Mouse (Mus musculus): Measurements from ENCODE around the gene Irf5.

The Irf5 gene

DNA sequence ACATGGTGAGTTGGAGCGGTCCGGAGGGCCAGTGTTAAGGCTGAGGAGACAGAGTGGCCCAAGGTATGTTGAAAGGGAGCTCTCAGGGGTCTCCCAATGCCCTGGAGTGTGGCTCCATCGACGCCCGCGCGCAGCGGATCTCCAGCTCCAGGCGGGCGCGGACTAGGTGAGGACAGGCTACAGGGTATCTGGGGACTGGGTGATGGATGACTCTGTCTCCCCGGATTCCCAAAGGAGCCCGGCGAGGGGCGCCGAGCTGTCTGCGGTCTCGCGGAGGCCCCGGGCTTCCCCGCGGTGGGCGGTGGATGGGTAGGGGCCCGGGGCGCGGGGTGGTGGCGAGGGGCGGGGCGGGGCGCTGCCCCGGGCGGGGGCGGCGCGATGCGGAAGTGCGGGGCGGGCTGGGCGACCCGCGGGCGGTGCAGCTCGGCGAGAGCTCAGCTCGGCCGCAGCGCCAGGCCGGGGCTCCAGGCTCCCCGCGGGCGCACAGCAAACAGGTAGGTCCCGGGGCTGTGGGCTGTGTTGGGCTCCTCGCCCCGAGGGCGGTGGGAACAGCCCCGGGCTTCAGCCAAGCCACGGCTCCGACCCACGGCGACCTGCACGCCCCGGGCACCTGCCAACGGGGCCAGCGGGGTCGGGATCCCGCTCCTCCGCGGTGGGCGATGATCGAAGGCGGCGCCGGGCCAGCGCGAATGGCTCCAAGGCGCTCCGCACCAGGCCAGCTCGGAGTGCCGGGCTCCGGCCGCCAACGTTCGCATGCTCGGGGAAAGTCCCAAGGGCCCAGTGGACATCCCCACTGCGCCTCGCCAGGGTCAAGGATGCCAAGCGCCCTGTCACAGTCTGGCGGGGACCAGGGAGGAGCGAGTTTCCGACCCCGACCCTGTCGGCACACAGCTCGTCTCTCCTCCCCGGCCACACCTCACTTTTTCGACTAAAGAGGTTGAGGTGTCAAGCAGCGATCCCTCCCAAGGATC is at the start of gene Irf5:
TSS of gene Irf5 (plus strand) at position 345 of the 971 bp plus-strand sequence.
- no peak for DNase-seq (ENCODE audit: low spot score)

DNA sequence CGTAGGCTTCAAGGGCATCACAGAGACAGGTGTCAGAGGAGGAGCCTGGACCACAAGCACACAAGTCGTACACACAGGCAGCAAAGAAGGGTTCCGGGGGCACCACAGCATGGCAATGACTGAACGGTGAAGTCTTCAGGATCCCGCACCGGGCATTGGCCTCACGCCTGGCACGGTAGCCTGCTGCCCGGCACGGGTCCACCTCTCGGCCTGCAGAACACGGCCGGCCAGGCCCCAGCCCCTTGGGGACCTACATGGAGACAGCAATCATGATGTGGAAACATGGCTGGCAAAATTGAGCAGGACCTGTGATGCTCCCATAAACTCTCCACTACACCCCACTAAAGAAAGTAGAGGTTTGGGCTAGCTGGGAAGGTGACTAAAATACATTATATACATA is 43.7 kb upstream of the Irf5 start:
- no peak for DNase-seq (ENCODE audit: low spot score)

DNA sequence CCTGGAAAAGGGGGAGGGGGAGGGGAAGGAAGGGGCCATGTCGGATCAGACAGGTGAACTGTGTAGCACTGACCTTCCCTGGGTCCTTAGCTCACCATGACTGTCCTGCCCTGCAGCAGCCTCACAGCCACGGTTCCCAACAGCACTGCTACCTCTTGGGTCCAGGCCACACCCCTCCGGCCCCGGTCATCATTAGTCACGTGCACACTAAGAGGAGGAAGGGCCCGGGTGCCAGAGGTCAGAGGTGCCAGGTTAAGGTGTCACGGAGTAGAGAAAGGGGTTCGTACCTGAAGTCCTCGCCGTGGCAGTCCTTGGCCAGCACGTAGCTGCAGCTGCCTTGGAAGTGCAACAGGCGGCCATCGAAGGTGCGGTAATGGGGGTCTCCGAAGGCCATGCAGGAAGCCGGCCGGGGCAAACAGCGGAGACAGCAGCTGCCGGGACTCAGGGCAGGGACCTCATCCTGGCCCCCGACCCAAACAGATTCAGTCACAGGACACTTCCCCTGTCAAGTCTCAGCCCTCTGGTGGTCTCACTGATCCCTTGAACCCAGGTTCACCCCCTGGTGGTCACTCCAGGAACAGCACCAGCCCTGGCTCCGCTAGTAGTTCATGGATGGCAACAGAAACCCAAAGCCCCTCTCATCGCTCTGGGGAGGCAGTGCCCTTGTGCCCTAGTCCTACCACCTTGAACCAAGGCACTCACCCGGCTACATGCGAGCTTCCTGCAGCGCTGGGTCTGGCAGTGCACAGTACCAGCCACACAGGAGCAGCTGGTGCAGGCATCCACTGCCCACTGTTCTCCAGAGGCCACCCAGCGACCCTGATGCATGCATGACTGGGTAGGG is 41.5 kb upstream of the Irf5 start:
- peak; percentile 61 for DNase-seq (ENCODE audit: low spot score)

DNA sequence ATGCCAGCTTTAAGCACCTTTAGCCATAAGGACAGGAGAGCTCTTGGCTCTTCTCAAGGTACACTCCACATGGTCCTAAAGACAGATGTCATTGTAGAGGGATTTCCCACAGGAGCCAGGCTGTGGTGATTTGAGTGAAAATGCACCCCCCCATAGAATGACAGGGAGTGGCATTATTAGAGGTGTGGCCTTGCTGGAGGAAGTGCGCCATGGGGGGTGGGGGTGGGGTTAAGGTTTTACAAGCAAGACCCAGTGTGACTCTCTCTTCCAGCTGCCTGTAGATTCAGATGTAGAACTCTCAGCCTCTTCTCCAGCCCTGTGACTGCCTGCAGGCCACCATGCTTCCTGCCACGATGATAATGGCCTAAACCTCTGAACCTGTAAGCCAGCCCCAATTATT is 40.5 kb upstream of the Irf5 start:
- no peak for DNase-seq (ENCODE audit: low spot score)

DNA sequence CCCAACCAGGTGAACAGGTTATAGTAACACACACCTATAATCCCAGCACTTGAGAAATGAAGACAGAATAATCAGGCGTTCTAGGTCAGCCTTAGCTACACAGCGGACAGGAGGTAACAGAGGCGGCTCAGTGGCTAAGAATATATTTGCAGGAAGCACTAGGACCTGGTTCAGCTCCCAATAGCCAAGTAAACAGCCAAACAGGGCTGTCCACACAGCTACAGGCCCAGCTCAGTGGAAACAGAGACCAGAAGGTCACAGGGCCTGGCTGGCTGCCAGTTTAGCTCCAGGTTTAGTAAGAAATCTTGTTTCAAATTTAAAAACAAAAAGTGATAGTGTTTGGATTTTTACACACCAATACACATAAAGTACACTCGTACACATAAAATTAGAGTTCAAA is 32.3 kb upstream of the Irf5 start:
- no peak for DNase-seq (ENCODE audit: low spot score)

DNA sequence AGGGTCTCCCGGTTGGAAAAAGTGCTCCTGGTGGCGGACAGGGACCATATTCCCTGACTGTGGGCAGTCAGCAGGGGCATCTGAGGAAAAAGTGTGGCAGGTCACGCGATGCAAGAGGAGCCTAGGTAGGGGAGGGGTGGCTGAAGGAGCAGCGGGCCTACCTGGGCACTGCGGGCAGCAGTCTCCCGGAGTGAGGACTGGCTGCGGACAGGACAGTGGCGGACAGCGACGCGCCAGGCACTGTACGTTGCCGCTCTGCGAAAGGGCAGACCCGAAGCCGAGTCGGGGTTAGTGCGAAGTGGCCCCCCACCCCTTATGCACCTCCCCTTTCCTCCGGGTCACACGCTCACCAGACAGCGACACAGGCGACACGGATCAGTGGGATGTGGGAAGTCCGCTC is 30.2 kb upstream of the Irf5 start:
- DNase-seq (ENCODE audit: low spot score): no peak

DNA sequence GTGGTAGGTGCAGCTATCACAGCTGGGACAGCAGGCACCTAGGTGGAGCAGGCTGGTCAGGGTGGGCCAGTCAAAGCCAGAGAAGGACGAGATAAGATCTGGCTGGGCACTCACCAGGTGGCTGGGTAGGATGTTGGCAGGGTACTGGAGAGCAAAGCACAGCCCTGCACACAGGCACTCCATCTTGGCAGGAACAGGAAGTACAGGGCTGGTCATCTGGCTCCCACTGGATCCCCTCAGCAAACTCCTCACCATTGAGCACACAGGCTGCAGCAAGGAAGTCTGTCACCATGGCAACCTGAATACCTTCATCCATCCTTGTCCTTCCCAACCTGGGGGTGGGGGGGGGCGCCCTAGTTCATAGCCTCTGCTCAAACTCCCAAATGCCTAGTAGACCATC is 28.6 kb upstream of the Irf5 start:
- DNase-seq (ENCODE audit: low spot score): no peak

DNA sequence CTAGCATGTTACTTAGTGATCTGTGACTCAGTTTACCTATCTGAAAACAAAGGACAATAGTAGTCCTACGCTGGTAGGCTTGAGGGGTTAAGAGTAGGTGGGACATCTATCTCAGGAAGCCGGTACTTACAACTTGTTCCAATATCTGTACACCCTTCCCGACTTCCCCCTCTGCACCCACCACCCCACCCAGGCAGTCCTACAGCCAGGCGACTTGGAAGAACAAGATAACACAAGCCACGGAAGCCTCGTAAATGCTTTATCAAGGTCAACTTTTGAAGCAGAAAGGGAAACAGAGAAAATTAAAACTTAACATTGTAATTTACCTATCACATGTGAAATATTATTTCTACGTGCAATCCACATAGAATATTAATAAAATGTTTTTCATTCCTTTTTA is 26.2 kb upstream of the Irf5 start:
- DNase-seq (ENCODE audit: low spot score): no peak

DNA sequence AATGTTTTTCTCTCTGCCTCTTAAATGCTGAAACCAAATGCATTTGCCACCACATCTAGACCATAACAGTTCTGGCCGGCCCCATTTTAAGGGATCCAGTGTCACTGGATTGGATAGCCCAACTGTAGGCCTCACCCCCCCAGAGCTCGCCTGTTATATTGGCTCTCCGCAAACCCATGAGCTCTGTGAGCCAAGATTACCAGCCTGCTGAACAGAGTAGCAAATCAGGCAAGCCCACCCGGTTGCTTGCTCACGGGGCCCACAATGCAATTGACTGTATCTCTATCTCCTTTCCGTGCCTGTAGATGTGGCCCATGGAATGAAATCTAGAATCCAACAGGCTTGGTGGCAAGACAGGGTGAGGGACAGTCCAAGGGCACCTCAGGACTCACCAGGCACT is 25.6 kb upstream of the Irf5 start:
- no peak for DNase-seq (ENCODE audit: low spot score)

DNA sequence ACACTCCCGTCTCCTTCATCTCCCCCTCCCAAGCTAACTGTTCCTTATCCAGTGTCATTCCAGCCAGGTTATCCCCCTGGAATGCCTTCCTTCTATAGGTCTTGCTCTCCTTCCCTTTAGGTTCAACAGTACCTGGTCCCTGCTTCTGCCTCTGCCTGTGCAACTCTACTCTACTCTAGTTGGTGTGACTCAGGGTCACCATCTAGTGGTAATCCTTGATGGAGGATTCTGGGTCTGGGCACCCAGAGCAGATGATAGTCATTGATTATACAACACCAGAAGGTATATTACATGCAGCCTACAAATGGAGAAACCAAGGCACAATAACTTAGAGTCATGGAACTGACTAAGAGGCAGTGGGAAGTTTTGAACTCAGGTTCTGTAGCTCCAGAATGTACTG is 24.8 kb upstream of the Irf5 start:
- DNase-seq (ENCODE audit: low spot score): peak; percentile 18

DNA sequence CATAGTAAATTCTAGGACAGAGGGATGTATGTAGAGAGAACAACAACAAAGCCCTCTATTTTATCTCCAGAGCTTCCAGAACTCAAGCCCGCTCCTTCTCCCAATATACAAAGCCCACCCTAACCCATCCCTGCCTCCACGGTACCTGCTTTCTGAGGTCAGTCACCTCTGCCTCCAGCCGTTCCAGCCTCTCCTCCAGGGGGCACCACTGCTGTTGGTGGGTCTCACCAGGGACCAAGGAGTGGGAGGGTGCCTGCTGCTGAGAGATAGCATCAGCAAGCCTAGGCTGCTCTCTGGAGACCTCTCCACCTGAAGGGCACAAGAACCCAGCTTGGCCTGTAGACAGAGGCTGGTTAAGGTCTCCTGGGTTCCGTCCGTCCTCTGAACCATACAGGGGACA is 20.9 kb upstream of the Irf5 start:
- no peak for DNase-seq (ENCODE audit: low spot score)

DNA sequence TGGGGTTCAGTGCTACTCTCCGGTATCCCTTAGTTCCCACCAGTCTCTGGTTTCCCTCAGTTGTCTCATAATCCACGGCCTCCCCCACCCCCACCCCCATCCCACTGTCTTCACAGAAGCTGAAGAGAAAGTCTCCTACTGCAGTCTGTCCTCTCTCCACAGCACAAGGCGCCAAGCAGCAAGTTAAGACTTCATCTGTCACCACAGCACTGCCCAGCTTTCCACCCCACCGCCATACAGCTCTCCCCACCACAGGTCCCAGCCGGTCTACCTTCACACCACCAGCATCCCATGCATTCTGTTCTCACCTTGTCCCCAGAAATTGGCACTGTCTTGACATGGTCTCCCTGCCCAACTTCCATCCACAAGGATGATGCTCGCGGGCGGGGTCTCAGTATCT is 19.6 kb upstream of the Irf5 start:
- DNase-seq (ENCODE audit: low spot score): no peak

DNA sequence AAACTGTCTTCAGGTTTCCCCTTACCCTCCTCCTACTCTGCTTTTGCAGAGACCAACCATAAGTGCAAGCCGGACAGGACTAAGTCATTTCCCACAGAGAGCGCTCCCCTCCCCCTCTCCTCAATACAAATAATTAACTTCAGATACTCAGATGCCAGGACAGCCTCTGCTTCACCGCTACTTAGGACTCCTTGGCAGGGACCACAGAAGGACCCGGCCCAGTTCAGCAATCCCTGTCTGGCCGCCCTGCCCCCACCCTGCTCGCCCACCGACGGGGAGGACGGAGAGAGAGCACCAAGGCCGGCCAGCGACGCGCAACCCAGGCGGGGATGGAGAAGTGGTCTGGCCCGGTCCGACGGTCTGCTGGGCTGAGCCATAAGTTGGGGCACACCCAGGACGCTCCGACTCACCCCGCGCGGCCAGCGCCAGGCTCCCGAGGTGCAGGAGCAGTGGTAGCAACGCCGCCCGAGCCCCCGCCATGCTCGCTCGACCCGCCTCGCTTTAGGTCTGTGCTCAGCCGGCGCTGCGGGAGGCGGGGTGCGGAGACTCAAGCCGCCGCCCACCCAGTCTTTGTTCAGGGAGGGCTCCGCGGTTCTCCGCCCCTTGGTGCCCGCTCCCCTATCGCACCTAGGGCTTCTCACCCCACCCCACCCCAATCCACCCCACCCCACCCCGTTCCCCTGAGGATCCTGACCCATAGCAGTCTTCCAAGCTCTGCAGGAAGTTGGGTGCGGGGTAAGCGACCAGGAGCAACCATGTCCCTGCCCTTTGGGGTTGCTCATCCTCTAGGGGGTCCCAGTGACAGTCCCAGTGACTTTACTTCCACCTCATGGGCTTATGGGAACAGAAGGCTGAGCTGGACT is 18.7 kb upstream of the Irf5 start, which contains the start of gene Kcp:
TSS of gene Kcp (minus strand) at position 506 of the 863 bp plus-strand sequence.
- DNase-seq (ENCODE audit: low spot score): no peak

DNA sequence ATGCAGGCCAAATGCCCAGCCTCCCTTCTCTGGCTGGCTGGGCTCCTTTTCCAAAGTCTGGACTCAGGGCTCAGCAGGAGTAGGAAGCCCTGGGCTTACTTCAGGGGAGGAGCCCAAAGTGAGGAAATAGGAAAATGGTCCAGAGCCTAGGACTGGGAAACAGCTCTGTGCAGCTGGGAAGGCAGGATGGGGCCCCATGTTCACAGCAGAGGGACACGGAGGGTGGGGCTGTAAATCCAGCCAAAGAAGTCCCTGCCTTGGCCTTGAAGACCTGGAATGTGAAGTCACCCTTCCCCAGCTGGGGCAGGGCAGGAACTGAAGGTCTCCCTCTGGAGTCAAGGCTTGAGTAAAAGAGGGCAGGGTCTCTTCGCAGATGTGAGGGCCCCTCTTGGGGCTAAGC is 17.3 kb upstream of the Irf5 start:
- DNase-seq (ENCODE audit: low spot score): no peak

DNA sequence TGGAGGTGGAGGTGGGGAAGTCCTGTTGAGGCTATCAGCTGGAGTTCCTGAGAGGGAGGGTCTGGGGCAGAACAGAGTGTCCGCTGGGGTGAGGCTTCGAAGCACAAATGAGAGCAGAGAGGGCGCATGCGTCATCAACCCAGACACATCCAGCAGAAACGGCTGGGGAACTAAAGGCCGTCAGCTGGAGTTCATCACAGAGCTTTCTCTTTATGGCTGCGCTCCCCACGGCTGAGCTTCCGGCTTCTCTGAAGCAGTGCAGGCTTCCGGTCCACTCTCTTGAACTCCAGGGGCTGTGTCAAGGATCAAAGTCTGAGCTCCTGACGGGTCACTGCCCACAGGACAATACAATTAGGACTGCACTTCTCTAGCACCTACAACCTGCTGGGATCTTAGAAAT is 13.1 kb upstream of the Irf5 start:
- no peak for DNase-seq (ENCODE audit: low spot score)

DNA sequence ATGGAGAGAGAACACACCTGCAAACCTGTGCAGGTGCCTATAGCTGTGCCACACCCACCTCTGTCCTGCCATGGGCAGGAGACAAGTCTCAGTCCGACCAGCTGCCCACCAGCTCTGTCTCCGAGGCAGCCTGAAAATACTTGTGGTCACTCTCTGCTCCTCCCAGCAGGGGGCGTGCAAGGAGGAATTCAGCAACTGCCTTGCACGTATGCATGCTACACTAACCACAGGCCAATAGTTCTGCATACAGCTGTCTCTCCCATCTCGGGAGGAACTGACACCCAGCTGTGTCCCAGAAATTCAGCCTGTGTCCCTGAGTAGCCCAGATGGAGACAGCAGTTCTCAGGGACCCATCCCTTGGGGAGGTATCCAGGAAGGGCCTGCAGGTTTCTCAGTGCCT is 9.3 kb upstream of the Irf5 start:
- peak; percentile 74 for DNase-seq (ENCODE audit: low spot score)

DNA sequence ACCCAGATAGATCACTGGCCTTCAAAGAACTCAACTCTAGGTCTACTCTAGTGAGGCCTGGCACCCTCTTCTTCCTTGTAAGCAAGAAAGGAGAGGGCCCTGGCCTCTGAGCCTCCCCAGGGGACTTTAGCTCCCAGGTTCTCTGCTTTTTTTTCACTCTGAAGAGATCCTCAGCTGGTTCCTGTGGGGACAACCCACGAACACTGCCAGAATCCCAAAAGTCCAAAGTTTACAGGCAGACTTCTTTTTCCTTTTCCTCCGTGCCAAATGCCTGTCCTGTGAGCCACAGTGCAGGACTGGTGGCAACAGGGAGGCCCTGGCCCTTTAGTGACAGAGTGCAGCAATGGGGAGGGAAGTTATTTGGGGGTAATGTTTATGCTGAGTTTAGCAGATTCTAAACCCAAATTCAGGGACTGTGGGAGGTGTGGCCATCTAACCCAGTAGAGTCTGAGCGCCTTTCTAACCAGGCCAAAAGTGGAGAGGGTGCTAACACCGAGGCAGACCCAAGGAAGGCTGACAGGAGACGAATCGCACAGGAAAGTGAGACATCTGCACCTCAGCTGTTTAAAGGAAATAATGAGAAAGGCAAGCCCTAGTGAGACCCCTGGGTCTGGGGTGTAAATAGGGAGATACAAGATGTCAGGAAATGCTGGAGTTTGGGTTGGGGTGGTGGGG is 3.7 kb upstream of the Irf5 start:
- no peak for DNase-seq (ENCODE audit: low spot score)

DNA sequence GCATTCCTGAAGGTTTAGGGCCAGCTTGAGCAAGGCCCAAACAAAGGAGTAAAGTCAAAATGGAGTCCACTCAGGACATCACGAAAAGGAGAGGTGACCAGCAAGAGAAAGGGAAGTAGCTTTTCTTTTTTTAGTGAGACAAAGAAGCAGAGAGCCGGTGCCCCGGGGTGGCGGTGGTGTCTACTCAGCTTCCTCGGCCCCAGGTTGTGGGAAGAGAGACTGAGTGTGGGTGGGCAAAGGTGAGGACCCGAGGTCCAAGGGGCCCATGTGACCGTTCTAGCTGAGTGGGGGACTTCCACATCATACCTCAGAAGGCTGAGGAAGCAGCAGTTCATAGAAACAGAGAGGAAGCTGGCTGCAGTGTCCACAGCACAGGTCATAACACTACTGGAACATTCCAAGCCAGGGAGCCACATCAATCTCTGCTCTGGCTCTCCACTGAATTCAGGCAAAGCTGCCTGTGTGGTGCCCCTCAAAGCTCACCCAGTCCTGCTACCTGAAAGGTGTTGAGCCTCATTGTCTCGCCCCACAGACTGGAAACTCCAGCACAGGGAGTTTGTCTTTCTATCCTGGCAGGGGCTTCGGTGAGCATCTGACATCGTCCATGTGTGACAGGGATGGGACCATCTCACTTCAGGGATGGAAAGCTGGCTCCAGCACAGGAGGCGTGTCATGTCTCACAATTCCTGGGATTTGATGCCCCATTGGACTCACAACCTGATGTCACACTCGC is 3.0 kb upstream of the Irf5 start:
- DNase-seq (ENCODE audit: low spot score): no peak

DNA sequence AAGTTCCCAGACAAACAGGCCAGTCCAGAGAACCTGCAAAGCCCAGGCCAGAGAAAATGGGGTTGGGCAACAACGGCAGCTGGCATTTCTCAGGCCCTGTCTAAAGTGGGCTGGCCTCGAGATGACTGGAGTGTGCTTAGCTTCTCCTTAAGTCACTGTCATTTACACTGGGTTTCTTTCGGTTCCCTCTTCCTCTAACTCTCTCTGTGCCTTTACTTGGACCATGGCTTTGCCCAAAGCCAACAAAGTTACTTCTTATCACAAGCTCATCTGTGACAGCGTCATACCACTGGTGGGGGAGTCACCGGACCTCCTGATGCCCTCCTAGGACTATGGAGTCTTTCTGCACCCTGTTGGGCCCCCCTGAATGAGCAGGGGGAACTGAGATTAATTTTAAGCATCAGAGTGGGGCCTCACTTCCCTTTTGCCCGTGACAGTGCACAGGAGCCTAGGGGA is 2.4 kb upstream of the Irf5 start:
- peak; percentile 46 for DNase-seq (ENCODE audit: low spot score)

DNA sequence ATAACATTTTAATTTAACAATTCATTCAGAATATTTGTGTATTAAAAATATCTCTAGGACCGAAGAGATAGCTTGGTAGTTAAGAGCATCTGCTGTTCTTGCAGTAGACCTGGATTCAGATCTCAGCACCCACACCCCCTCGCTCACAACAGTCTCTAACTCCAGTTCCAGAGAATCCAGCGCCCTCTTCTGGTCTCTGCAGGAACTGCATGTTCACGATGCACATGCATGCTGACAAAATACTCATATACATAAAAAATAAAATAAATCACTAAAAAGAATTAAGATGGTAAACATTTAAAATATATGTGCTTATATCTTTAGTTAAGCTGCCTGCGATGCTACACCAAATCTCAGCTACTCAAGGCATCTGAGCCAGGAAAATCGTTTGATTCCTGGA is 1.2 kb upstream of the Irf5 start:
- DNase-seq (ENCODE audit: low spot score): no peak

All from layer of hippocampus, adult 11-12 months (tissue).